Mouse (Mus musculus): ENCODE measurements around the gene Stk35.

GRCm38 (mm10) chr2:129832993-129833392 lies 32.7 kb downstream of the Stk35 start:
- TF ChIP-seq POLR2A (IDR thresholded peaks at IDR 0.05; ENCODE audit: borderline replicate concordance, extremely low read depth, low read depth, low read length) (no peak), CTCF (IDR thresholded peaks at IDR 0.05; ENCODE audit: insufficient read depth, low read length) (no peak)

Measured in lung, adult 2 months (tissue).